In genomic region chr8:49712371-49712770, GRCm38 (mm10) we compare ENCODE assay signal across 20 mouse cellular contexts.
DNase-seq lines count a peak whose midpoint lies in the region; ATAC-seq and TF ChIP-seq lines count a peak whose summit lies in the region.
"Had no signal": no experiment of that assay in that cellular context is flagged by ENCODE, and none has a peak within 500 bp of the region (broad histone marks: within the 10 kb centered on the region; RNA-seq: fewer than 3 reads in every experiment).

No protein-coding gene starts in this region.

- H3K27ac ChIP-seq in hindbrain, embryonic 12.5 days, result no peak overlapping the region
- H3K27ac ChIP-seq: embryonic facial prominence, embryonic 13.5 days; forebrain, embryonic 15.5 days had no signal

- no peaks in the 10 kb centered on the region for H3K27me3 ChIP-seq in hindbrain, embryonic 12.5 days
- H3K27me3 ChIP-seq: embryonic facial prominence, embryonic 13.5 days; forebrain, embryonic 15.5 days had no signal

- no peaks in the 10 kb centered on the region for H3K4me1 ChIP-seq in lung, adult 2 months (ENCODE audit: control insufficient read depth, insufficient read depth, low read length)
- no peaks in the 10 kb centered on the region for H3K4me1 ChIP-seq in hindbrain, embryonic 12.5 days
- H3K4me1 ChIP-seq: embryonic facial prominence, embryonic 13.5 days; forebrain, embryonic 15.5 days had no signal

- 91% methylated on average over 2 of the region's 2 CpGs for WGBS in lung, adult 2 months
- WGBS in hindbrain, embryonic 12.5 days, result 82% methylated on average over 2 of the region's 2 CpGs

- no peak; the same call in 1 of the 2 replicates for ATAC-seq in cerebellum, adult (ENCODE audit: insufficient number of reproducible peaks, low FRiP score, low TSS enrichment)
- no peak for ATAC-seq in hindbrain, embryonic 12.5 days (ENCODE audit: low FRiP score)
- ATAC-seq: CD4-positive, CD25-positive, alpha-beta regulatory T cell, adult 4 months; forebrain, embryonic 15.5 days; midbrain, embryonic 16.5 days; Patski had no signal

- TF ChIP-seq CTCF in lung, adult 2 months (IDR thresholded peaks at IDR 0.05; ENCODE audit: insufficient read depth, low read length), result no peak

- H3K9ac ChIP-seq in hindbrain, embryonic 12.5 days, result no peak overlapping the region
- H3K9ac ChIP-seq: embryonic facial prominence, embryonic 13.5 days; forebrain, embryonic 15.5 days had no signal

- H3K4me3 ChIP-seq in lung, adult 2 months (replicated peaks; ENCODE audit: extremely low read depth, low read depth, low read length), result no peak overlapping the region
- no peak overlapping the region for H3K4me3 ChIP-seq in hindbrain, embryonic 12.5 days
- H3K4me3 ChIP-seq: embryonic facial prominence, embryonic 13.5 days; forebrain, embryonic 15.5 days had no signal

- H3K36me3 ChIP-seq in hindbrain, embryonic 12.5 days, result no peaks in the 10 kb centered on the region
- H3K36me3 ChIP-seq: embryonic facial prominence, embryonic 13.5 days; forebrain, embryonic 15.5 days had no signal

- DNase-seq in cerebellum, adult 11 months, result peak; percentile 4
- DNase-seq in layer of hippocampus, adult 9-11 months, result peak; percentile 14
- DNase-seq in layer of hippocampus, adult 18-20 months (ENCODE audit: low spot score in 2 of 2), result no peak
- peak; percentile 22 for DNase-seq in brain, adult 2 months (ENCODE audit: low read depth, low spot score)
- peak; percentile 81 to 87 for DNase-seq in cerebellum, postnatal 10 days
- DNase-seq in lung, adult 2 months, result no peak
- DNase-seq: adrenal gland, postnatal 14 days; kidney, adult 18-20 months; kidney, postnatal 36 days; liver; lung, postnatal 10 days; spleen, adult 18-20 months; thymus, postnatal 4 days had no signal

- no peak overlapping the region for H3K4me2 ChIP-seq in hindbrain, embryonic 12.5 days (replicated peaks)
- H3K4me2 ChIP-seq: embryonic facial prominence, embryonic 13.5 days; forebrain, embryonic 15.5 days had no signal

- no peak for TF ChIP-seq POLR2A in lung, adult 2 months (IDR thresholded peaks at IDR 0.05; ENCODE audit: borderline replicate concordance, extremely low read depth, low read depth, low read length)

- no peaks in the 10 kb centered on the region for H3K9me3 ChIP-seq in hindbrain, embryonic 12.5 days (replicated peaks)
- H3K9me3 ChIP-seq: embryonic facial prominence, embryonic 13.5 days; forebrain, embryonic 15.5 days had no signal

Comparison
In these comparisons a context has a peak if more than half of its experiments do, and no peak if none do; other contexts are left out.
1. DNase-seq: peak in cerebellum, adult 11 months (single experiment), layer of hippocampus, adult 9-11 months (single experiment), brain, adult 2 months (single experiment) and cerebellum, postnatal 10 days (2 of 2); none in layer of hippocampus, adult 18-20 months (0 of 2) and lung, adult 2 months (single experiment).